Mouse (Mus musculus) embryonic facial prominence, embryonic 14.5 days (tissue): ENCODE data around the gene Rgs16. TPM values are rescaled to one million over a fixed set of nuclear protein-coding genes. Genes with fewer than 3 reads are reported as not detected.
A peak's percentile ranks its signal among the peaks of the same experiment; 100 is the strongest.

ENCODE experiments used
- ATAC-seq: fragments of 200-750 bp; cut with Nextera tagmentation; 2 replicates; pipeline ENCODE4 v1.8.0; 2017; ENCODE audit warnings: low read depth, moderate number of reproducible peaks, moderate TSS enrichment
- DNase-seq: peaks from one replicate; pipeline ENCODE4 v3.0.0-alpha.2; 2015; ENCODE audit warnings: low spot score
- H3K27ac ChIP-seq: fragments of 300-500 bp; sonication (generic); replicated peaks from 2 replicates; pipeline ENCODE4 v1.5.1; 2014; ENCODE audit warnings: low read depth, mild to moderate bottlenecking, low read length, moderate library complexity
- H3K27me3 ChIP-seq: fragments of 300-500 bp; sonication (generic); replicated peaks from 2 replicates; pipeline ENCODE4 v1.6.1; 2014; ENCODE audit warnings: low read length; ENCODE audit not compliant: control insufficient read depth, insufficient read depth
- H3K36me3 ChIP-seq: fragments of 300-500 bp; sonication (generic); 2 replicates; pipeline ENCODE4 v1.6.1; 2014; ENCODE audit warnings: low read length, mixed read lengths; ENCODE audit not compliant: control insufficient read depth, insufficient read depth
- H3K4me1 ChIP-seq: fragments of 300-500 bp; sonication (generic); 2 replicates; pipeline ENCODE4 v1.6.1; 2014; ENCODE audit warnings: antibody characterized with exemption, low read length; ENCODE audit not compliant: control insufficient read depth, insufficient read depth
- H3K4me2 ChIP-seq: fragments of 300-500 bp; sonication (generic); 2 replicates; pipeline ENCODE4 v1.6.1; 2014; ENCODE audit warnings: low read depth, mild to moderate bottlenecking, low read length, moderate library complexity, mixed read lengths
- H3K4me3 ChIP-seq: fragments of 300-500 bp; sonication (generic); 2 replicates; pipeline ENCODE4 v1.5.1; 2014; ENCODE audit warnings: low read depth, mild to moderate bottlenecking, low read length
- H3K9ac ChIP-seq: fragments of 300-500 bp; sonication (generic); 2 replicates; pipeline ENCODE4 v1.6.1; 2014; ENCODE audit warnings: low read depth, mild to moderate bottlenecking, low read length, moderate library complexity, mixed read lengths
- H3K9me3 ChIP-seq: fragments of 300-500 bp; sonication (generic); 2 replicates; pipeline ENCODE4 v1.6.1; 2016; ENCODE audit warnings: low read length; ENCODE audit not compliant: control insufficient read depth
- WGBS: fragments of 180-500 bp; shearing (Covaris S2); extraction: QIAGEN DNeasy Blood & Tissue Kit; methylation state at CpG from one replicate; pipeline ENCODE4 v1.1.7; 2014; 5-methylcytosine and 5-hydroxymethylcytosine counted together
- polyA plus RNA-seq: library from polyadenylated mRNA; unstranded; fragments of >200 nt; fragmentation: Nextera tagmentation; extraction: Ambion mirVana; gene quantifications from 2 replicates; pipeline ENCODE4 v1.2.1, GENCODE M21; 2014

Rgs16 gene
- polyA plus RNA-seq, 1 experiment from 2014 or later, result 7.6 TPM

DNA sequence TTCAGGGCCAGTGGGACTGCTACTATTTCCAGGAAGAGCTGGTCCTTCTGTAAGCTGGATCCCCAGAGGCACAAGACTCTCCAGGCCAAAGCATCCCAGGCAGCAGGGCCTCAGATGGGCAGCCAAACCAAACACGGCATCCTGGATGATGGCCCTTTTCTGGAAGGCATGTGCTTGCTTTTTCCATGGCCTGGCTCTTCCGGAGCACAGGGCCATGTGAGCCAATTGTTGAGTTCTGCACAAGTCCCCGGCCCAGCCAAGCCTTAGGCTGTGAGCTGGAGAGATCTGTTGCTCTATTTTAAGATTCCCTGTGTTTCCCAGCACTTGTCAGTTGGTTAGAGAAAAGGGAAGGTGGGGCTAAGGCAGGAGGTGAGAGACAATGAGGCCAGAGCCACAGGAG is 9.5 kb upstream of the Rgs16 start:
- 44% methylated on average over 3 of the region's 3 CpGs for WGBS
- H3K27me3 ChIP-seq, result no peaks in the 10 kb centered on the region

DNA sequence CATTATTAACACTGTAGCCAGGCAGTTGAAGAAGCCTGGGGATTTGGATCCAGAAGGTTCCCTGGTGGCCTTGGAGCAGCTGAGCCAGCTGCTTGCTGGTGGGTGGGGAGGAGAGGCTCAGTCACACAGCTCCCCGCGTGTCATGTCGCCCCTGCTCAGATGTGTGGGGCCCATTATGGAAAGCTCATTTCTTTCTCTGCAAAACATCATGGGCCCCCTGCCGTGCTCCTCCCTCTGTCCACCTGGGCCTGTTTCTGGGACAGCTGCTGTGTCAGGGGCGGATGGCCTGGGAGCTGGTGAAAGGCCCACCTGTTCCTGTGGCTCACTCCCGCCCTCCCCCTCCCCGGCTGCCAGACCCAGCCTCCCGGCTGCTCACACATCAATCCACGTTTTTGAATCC is 7.0 kb upstream of the Rgs16 start:
- Histone ChIP-seq H3K27ac (no peak overlapping the region), H3K9ac (no peak overlapping the region), H3K36me3 (no peaks in the 10 kb centered on the region), H3K4me1 (peaks cover 18% of the 10 kb centered on the region), H3K4me2 (no peak overlapping the region), H3K4me3 (no peak overlapping the region), H3K27me3 (no peaks in the 10 kb centered on the region), H3K9me3 (no peaks in the 10 kb centered on the region)
- WGBS, result 48% methylated on average over 9 of the region's 9 CpGs
- DNase-seq, result peak; percentile 82
- peak; percentile 74 for ATAC-seq

More for the DNA sequence above, 9.5 kb upstream of the Rgs16 start:
- Histone ChIP-seq H3K9me3 (no peaks in the 10 kb centered on the region), H3K4me3 (no peak overlapping the region), H3K36me3 (no peaks in the 10 kb centered on the region), H3K4me2 (no peak overlapping the region), H3K27ac (no peak overlapping the region), H3K9ac (no peak overlapping the region), H3K4me1 (peaks cover 14% of the 10 kb centered on the region)
- no peak; the same call in 1 of the 2 replicates for ATAC-seq
- no peak for DNase-seq

DNA sequence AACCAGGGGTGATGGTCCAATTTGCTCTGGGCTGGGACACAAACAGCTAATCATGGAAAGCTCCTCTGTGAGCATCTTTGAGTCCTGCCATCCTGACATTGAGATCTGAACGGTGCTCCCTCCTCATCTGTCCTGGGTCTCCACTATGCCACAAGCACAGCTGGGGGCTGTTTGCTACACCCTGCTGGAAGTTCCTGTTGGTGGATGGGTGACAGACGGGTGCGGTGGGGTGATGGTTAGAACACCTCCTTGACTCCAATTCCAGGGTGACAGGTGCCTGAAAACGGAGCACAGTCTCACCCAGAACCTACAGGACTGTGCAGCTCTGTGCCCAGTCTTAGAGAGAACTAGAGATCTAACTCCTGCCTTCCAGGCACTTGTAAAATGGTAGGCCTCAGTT is 5.3 kb upstream of the Rgs16 start:
- Histone ChIP-seq H3K27ac (no peak overlapping the region), H3K4me3 (no peak overlapping the region), H3K4me1 (peaks cover 21% of the 10 kb centered on the region), H3K9me3 (no peaks in the 10 kb centered on the region), H3K4me2 (no peak overlapping the region), H3K36me3 (no peaks in the 10 kb centered on the region), H3K27me3 (no peaks in the 10 kb centered on the region), H3K9ac (no peak overlapping the region)
- no peak for DNase-seq
- 71% methylated on average over 4 of the region's 4 CpGs for WGBS
- ATAC-seq, result no peak

DNA sequence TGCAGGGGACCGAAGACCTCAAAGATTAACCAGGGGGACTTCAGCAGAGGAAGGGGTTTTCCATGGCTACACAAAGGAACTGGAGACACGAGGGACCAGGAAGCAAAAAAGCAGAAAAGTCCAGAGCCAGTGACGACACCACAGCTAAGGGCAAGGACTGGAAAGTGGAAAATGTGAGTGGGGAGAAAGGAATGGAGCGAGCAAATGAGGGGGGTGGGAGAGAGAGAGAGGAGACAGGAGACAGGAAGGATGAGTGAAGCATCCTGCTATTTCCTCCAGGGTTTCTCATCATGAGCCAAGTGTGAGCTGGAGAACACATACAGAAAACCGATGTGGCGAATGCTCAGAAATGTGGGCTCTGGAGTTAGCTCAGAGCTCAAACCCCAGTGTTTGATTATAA is 4.1 kb upstream of the Rgs16 start:
- peaks cover 23% of the 10 kb centered on the region for H3K4me1 ChIP-seq
- ATAC-seq, result no peak

DNA sequence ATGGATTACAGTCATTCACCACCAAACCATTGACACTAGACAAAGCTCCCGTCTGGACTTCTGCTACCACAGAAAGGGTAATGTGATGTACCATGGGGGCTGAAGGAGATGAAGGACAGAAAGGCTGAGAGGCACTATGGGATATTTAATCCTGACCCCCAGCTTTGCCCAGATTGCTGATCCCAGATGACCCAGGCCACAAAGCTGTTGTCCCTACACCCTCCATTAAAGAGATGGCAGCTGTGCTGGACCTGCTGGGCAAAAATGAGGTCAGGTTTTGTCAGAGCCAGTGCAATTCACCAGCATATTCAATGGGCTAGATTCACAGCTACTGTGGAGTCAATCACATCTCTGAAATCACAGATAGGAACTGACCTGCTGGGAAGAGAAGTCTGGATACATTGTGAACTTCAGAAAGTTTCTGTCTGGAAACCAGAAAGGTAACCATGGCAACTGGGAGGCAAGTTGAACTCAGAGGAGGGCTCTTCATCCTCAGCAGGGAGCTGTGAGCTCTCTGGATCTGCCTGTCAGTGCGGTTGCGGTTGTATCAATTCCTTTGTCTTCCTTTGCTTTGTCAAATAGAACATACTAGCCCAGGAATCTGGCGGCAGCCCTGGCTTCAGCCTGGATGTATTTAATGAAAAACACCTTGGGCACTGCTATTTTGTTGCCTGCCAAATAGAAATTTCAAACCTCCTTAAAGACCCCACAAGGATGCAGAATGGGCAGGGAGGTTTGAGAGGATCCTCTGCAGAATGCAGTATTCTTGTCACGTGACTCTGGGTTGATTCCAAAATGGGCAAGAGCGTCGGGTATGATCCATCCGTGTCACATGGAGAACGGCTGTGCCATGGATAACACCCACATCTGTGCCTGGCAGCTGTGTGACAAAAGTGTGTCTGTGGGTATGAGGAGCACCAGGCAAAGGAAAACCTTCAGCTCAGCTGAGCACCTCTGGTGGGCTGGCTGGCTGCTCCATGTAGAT is 2.8 kb upstream of the Rgs16 start:
- Histone ChIP-seq H3K9me3 (no peaks in the 10 kb centered on the region), H3K4me3 (no peak overlapping the region), H3K4me2 (no peak overlapping the region; the same call in 1 of the 2 replicates), H3K36me3 (no peaks in the 10 kb centered on the region), H3K4me1 (peaks cover 22% of the 10 kb centered on the region), H3K27ac (no peak overlapping the region), H3K9ac (no peak overlapping the region), H3K27me3 (peaks cover 6% of the 10 kb centered on the region; the same call in 1 of the 2 replicates)
- WGBS, result 32% methylated on average over 9 of the region's 9 CpGs
- ATAC-seq (no peak; the same call in 1 of the 2 replicates), DNase-seq (peak; percentile 76)

More for the DNA sequence above, 4.1 kb upstream of the Rgs16 start:
- Histone ChIP-seq H3K4me2 (no peak overlapping the region), H3K27me3 (peaks cover 5% of the 10 kb centered on the region; the same call in 1 of the 2 replicates), H3K4me3 (no peak overlapping the region), H3K27ac (no peak overlapping the region), H3K36me3 (no peaks in the 10 kb centered on the region), H3K9ac (no peak overlapping the region), H3K9me3 (no peaks in the 10 kb centered on the region)
- no peak for DNase-seq
- WGBS, result 44% methylated on average over 6 of the region's 6 CpGs

DNA sequence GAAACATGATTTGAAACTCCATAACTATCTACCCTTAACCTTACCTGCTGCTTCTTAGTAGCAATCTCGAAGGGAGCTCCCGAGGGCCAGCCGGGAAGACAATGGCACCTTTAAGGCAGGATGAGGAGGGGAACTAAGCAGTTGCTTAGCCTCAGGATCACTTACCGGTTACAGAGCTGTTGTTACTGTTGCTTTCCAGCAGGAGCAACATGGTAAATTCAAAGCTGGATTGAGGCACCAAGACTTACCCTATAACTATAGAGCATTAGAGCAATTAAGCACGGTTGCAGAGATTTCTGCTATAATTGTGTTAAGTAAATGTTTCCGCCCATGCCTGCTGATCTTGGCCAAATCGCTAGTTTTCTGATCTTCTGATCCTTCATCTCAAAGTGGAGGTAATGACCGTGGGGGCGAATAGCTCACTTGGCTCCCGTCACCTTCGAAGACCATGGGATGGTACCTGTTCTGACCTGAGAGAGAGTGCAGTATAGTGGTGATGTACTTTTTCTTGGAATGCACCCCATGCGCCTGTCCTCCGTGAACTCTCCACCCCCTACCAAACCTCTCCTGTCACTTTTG is 623 bp upstream of the Rgs16 start:
- ATAC-seq (peak; percentile 3; the same call in 1 of the 2 replicates), DNase-seq (no peak)
- no peaks in the 10 kb centered on the region for H3K9me3 ChIP-seq
- peaks cover 5% of the 10 kb centered on the region; the same call in 1 of the 2 replicates for H3K36me3 ChIP-seq
- peaks cover 9% of the 10 kb centered on the region for H3K4me1 ChIP-seq
- no peak overlapping the region for H3K27ac ChIP-seq
- peak overlapping the region; percentile 72 for H3K4me2 ChIP-seq
- H3K27me3 ChIP-seq, result peaks cover 6% of the 10 kb centered on the region; the same call in 1 of the 2 replicates
- H3K9ac ChIP-seq, result peak overlapping the region; percentile 51; the same call in 1 of the 2 replicates
- peak overlapping the region; percentile 44 for H3K4me3 ChIP-seq
- 12% methylated on average over 13 of the region's 13 CpGs for WGBS

DNA sequence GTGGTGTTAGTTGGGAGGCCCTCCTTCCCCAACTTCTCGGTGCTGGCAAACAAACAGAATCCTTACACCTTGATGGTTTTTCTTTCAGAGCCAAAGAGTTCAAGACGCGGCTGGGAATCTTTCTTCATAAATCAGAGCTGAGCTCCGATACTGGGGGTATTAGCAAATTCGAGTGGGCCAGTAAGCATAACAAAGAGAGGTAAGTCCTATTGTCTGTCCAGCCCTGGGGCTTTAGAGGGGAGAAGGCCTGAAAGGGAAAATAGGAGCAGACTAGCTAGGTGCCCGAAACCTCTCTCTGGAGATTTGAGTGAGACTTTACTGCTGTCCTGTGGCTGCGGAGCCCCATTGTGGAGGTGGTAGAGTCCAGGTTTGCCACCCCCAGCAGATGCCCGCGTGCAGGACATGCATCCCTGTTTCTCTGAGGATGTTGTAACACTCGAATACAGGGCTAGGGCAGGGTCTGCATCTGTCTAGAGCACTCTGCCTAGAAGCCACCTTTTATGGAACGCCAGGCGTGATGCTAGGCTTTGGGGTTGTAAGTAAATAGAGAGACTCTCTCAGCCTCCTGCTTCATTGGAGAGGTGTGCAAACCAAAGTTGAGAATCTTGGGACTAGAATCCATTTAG is 739 bp downstream of the Rgs16 start:
- Histone ChIP-seq H3K4me1 (peaks cover 9% of the 10 kb centered on the region), H3K4me2 (peak overlapping the region; percentile 72), H3K9me3 (no peaks in the 10 kb centered on the region), H3K9ac (peak overlapping the region; percentile 51), H3K27me3 (peaks cover 6% of the 10 kb centered on the region; the same call in 1 of the 2 replicates), H3K4me3 (peak overlapping the region; percentile 44), H3K36me3 (peaks cover 5% of the 10 kb centered on the region; the same call in 1 of the 2 replicates), H3K27ac (no peak overlapping the region)
- no peak for ATAC-seq
- WGBS, result 27% methylated on average over 12 of the region's 12 CpGs
- DNase-seq, result no peak

DNA sequence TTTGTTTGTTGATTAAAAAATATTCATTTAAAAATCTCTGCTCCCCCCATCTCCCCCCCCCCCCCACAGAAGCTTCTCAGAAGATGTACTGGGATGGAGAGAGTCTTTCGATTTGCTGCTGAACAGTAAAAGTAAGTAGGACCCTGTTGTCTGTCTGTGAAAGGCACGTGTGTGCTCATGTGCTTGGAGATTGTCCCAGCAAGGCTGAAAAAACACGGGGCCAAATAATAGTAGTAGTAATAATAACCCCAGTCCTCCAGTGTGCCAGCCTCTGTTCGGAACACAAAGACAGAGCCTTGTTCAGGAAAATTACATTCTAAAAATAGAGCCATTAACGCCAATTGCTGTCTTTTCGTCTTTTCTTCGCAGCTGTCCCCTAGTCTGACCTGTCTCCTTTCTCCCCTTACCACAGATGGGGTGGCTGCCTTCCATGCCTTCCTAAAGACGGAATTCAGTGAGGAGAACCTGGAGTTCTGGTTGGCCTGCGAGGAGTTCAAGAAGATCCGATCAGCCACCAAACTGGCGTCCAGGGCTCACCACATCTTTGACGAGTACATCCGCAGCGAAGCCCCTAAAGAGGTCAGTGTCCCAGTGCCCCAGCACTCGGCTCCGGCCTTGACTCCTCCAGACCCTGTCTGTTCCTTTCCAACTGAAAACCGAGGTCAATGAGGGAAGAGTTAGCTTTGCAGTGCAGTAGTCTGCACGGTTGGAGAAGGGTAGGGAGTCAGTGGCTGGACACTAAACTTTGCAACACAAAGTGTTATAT is 1.6 kb downstream of the Rgs16 start:
- Histone ChIP-seq H3K9me3 (no peaks in the 10 kb centered on the region), H3K36me3 (peaks cover 5% of the 10 kb centered on the region; the same call in 1 of the 2 replicates), H3K27me3 (peaks cover 6% of the 10 kb centered on the region; the same call in 1 of the 2 replicates), H3K27ac (no peak overlapping the region), H3K4me3 (peak overlapping the region; percentile 44), H3K4me2 (peak overlapping the region; percentile 72), H3K4me1 (peaks cover 9% of the 10 kb centered on the region), H3K9ac (peak overlapping the region; percentile 46; the same call in 1 of the 2 replicates)
- DNase-seq (no peak), ATAC-seq (no peak)
- 48% methylated on average over 18 of the region's 18 CpGs for WGBS
